Mouse (Mus musculus): Measurements from ENCODE around the gene Atp13a3. TPM values are rescaled to one million over a fixed set of nuclear protein-coding genes. Genes with fewer than 3 reads are reported as not detected.

Atp13a3 gene
- polyA plus RNA-seq, 1 experiment, result 33.0 TPM

DNA sequence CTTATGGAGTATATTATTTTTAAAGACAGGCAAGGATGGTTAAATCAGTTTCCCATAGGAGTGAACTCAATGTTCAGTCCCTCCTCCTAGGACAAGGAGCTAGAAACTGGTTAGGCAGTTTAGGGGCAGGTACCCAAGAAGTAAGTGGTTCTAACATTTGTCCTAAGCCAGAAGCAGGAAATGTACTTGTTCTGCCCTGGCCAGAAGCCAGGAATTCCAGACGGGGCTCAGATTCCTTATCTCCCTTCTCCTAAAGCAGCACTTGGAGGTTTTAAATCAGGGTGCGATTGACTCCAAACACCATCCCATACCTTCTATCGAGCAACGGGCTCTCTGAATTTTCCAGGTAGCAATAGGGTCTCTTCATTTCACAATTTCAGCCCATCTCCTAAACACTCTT lies 29.6 kb upstream of the Atp13a3 start:
- no peak for DNase-seq (ENCODE audit: low read depth)
- TF ChIP-seq POLR2A (IDR thresholded peaks at IDR 0.05; ENCODE audit: borderline replicate concordance, extremely low read depth, insufficient read depth, insufficient read length, poor library complexity, severe bottlenecking) (no peak), CTCF (IDR thresholded peaks at IDR 0.05; ENCODE audit: borderline replicate concordance, extremely low read depth, insufficient read depth, insufficient read length) (no peak)

DNA sequence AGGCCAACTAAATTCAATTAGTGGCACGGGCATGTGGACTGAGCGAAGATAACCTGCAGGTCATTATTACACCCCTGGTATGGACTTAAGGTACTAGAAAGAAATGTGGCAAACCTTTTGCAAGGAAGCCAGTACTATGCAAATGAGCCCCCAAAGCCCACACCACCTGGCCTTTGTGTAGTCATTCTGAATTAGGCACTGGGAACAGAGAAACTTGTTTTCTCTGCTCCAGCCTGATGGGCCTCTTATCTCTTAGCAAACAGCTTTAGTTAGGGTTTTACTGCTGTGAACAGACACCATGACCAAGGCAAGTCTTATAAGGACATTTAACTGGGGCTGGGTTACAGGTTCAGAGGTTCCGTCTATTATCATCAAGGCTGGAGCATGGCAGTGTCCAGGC lies 27.4 kb upstream of the Atp13a3 start:
- TF ChIP-seq CTCF (IDR thresholded peaks at IDR 0.05; ENCODE audit: borderline replicate concordance, extremely low read depth, insufficient read depth, insufficient read length) (no peak), POLR2A (IDR thresholded peaks at IDR 0.05; ENCODE audit: borderline replicate concordance, extremely low read depth, insufficient read depth, insufficient read length, poor library complexity, severe bottlenecking) (no peak)

GRCm38 (mm10) chr16:30432111-30432510 lies 26.3 kb upstream of the Atp13a3 start:
- DNase-seq (ENCODE audit: low read depth), result no peak

More for the DNA sequence above, 27.4 kb upstream of the Atp13a3 start:
- no peak for DNase-seq (ENCODE audit: low read depth)

DNA sequence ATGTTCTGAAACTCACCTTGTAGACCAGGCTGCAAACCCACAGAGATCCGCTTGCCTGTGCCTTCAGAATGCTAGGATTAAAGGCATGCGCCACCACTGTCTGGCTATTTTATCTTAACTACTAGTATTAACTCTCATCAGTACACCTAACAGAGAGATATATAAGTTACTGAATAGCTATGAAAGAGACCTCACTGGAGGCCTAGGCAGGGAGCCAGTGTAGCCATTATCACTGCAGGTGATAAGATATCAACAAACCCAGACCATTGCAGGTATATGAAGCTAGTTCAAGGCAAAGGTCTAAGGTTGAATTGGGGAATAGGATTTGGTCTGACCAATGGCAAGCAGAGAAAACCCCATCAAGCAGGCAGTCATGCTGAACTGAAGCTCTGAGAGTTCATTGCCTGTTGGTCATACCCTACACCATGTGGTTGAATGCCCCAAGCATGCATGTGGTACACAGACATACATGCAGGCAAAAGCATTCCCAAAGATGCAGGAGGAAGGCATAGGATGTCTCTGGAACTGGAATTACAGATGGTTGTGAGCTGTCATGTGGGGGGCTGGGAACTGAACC lies 24.8 kb upstream of the Atp13a3 start:
- DNase-seq (ENCODE audit: low read depth), result no peak
- TF ChIP-seq POLR2A (IDR thresholded peaks at IDR 0.05; ENCODE audit: borderline replicate concordance, extremely low read depth, insufficient read depth, insufficient read length, poor library complexity, severe bottlenecking) (no peak), CTCF (IDR thresholded peaks at IDR 0.05; ENCODE audit: borderline replicate concordance, extremely low read depth, insufficient read depth, insufficient read length) (no peak)

More at GRCm38 (mm10) chr16:30432111-30432510, 26.3 kb upstream of the Atp13a3 start:
- TF ChIP-seq POLR2A (IDR thresholded peaks at IDR 0.05; ENCODE audit: borderline replicate concordance, extremely low read depth, insufficient read depth, insufficient read length, poor library complexity, severe bottlenecking) (no peak), CTCF (IDR thresholded peaks at IDR 0.05; ENCODE audit: borderline replicate concordance, extremely low read depth, insufficient read depth, insufficient read length) (no peak)

- TF ChIP-seq CTCF (IDR thresholded peaks at IDR 0.05; ENCODE audit: borderline replicate concordance, extremely low read depth, insufficient read depth, insufficient read length) (no peak), POLR2A (IDR thresholded peaks at IDR 0.05; ENCODE audit: borderline replicate concordance, extremely low read depth, insufficient read depth, insufficient read length, poor library complexity, severe bottlenecking) (no peak)
- DNase-seq (ENCODE audit: low read depth), result no peak
These were observed 23.0 kb upstream of the Atp13a3 start for GRCm38 (mm10) chr16:30428753-30429260.

GRCm38 (mm10) chr16:30427466-30427865 lies 21.7 kb upstream of the Atp13a3 start:
- TF ChIP-seq CTCF (IDR thresholded peaks at IDR 0.05; ENCODE audit: borderline replicate concordance, extremely low read depth, insufficient read depth, insufficient read length), result no peak
- no peak for TF ChIP-seq POLR2A (IDR thresholded peaks at IDR 0.05; ENCODE audit: borderline replicate concordance, extremely low read depth, insufficient read depth, insufficient read length, poor library complexity, severe bottlenecking)
- no peak for DNase-seq (ENCODE audit: low read depth)

DNA sequence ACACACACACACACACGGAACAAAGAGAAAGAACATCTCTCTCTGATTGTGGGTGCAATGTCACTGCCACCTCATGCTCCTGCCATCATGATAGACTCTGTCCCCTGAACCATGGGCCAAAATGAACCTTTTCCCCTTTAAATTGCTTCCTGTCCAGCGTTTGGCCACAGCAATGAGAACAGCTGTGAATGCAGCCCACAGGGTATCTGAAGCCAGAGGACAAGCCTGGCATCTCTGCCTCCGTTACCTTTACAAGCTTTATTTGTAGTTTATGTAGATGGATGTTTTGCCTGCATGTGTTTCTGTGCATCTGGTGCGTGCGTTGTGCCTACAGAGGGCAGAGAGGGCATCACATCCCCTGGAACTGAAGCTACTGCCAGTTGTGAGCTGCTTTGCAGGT lies 21.2 kb upstream of the Atp13a3 start:
- TF ChIP-seq CTCF (IDR thresholded peaks at IDR 0.05; ENCODE audit: borderline replicate concordance, extremely low read depth, insufficient read depth, insufficient read length) (no peak), POLR2A (IDR thresholded peaks at IDR 0.05; ENCODE audit: borderline replicate concordance, extremely low read depth, insufficient read depth, insufficient read length, poor library complexity, severe bottlenecking) (no peak)

DNA sequence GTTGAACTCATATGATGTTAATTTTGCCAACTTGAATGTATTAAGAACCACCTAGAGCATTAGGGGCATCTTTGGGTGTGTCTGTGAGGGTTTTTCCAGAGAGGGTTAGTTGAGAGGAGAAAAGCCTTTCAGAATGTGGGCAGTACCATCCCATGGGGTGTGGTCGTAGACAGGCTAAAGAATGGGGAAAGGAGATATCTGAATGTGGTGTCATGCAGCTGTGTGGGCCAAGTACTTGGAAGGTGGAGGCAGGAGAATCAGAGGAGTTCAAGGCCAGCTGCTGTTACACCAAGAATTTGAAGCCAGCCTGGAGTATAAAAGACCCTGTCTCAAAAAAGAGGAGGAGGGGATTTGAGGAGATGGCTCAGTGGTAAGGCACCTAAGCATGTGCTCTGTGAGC lies 20.2 kb upstream of the Atp13a3 start:
- TF ChIP-seq CTCF (IDR thresholded peaks at IDR 0.05; ENCODE audit: borderline replicate concordance, extremely low read depth, insufficient read depth, insufficient read length), result no peak
- no peak for TF ChIP-seq POLR2A (IDR thresholded peaks at IDR 0.05; ENCODE audit: borderline replicate concordance, extremely low read depth, insufficient read depth, insufficient read length, poor library complexity, severe bottlenecking)
- no peak for DNase-seq (ENCODE audit: low read depth)

More for the DNA sequence above, 21.2 kb upstream of the Atp13a3 start:
- no peak for DNase-seq (ENCODE audit: low read depth)

DNA sequence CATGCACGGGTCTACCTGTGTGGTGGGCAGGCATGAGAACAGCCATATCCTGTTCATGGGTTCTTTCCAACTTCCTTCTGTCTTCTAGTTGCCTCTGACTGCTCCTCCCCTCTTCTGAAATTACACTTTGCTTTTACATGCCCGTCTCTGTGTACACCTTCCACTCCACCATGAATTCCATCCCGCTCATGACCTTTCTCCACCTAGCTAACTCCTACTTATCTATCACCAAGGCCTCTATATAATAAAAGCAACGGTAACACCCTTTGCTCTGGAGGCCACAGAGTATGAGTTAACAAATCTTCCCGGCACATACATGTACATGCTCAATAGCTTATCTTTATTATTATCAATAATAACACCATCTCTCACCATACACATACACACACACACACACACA lies 18.3 kb upstream of the Atp13a3 start:
- no peak for TF ChIP-seq CTCF (IDR thresholded peaks at IDR 0.05; ENCODE audit: borderline replicate concordance, extremely low read depth, insufficient read depth, insufficient read length)
- no peak for TF ChIP-seq POLR2A (IDR thresholded peaks at IDR 0.05; ENCODE audit: borderline replicate concordance, extremely low read depth, insufficient read depth, insufficient read length, poor library complexity, severe bottlenecking)
- no peak for DNase-seq (ENCODE audit: low read depth)

DNA sequence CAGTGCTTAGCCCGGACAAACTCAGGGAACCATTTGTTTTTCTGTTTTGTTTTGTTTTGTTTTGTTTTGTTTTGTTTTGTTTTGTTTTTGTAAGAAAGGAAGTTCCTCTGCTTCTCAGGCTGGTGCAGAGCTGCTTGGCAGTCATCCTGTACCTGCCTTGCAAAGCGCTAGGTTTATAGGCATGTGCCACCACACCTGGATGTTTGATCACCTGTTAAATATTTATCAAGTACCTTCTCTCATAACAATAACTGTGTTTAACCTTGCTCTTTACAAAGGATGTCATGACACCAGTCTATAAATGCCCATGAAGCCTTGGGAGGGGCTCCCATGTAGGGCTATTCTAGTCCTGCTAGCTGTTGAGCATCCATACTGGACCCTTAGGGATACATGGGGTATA lies 10.9 kb upstream of the Atp13a3 start:
- no peak for DNase-seq (ENCODE audit: low read depth)
- no peak for TF ChIP-seq POLR2A (IDR thresholded peaks at IDR 0.05; ENCODE audit: borderline replicate concordance, extremely low read depth, insufficient read depth, insufficient read length, poor library complexity, severe bottlenecking)
- no peak for TF ChIP-seq CTCF (IDR thresholded peaks at IDR 0.05; ENCODE audit: borderline replicate concordance, extremely low read depth, insufficient read depth, insufficient read length)

GRCm38 (mm10) chr16:30416284-30416683 lies 10.5 kb upstream of the Atp13a3 start:
- no peak for TF ChIP-seq CTCF (IDR thresholded peaks at IDR 0.05; ENCODE audit: borderline replicate concordance, extremely low read depth, insufficient read depth, insufficient read length)
- TF ChIP-seq POLR2A (IDR thresholded peaks at IDR 0.05; ENCODE audit: borderline replicate concordance, extremely low read depth, insufficient read depth, insufficient read length, poor library complexity, severe bottlenecking), result no peak
- no peak for DNase-seq (ENCODE audit: low read depth)

DNA sequence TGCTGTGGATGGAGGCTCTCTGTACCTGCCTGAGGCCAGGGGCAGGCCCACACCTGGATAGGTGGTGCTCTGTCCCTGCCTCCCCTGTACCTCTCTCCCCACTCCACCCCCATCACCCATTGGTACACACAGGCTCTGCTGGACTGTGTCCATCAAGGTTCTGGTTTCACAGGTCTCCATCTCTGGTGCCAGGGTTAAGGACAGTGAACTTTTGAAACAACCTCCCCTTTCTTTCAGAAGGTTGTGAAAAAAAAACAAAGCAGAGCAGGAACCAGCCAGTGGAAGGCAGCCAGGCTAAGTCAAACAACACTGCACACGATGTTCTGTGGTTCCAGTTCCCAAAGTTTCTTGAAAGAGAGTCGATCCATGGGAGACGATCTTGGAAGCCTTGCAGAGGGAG lies 6.9 kb upstream of the Atp13a3 start:
- no peak for DNase-seq (ENCODE audit: low read depth)
- no peak for TF ChIP-seq POLR2A (IDR thresholded peaks at IDR 0.05; ENCODE audit: borderline replicate concordance, extremely low read depth, insufficient read depth, insufficient read length, poor library complexity, severe bottlenecking)
- no peak for TF ChIP-seq CTCF (IDR thresholded peaks at IDR 0.05; ENCODE audit: borderline replicate concordance, extremely low read depth, insufficient read depth, insufficient read length)

All from brain, embryonic 14.5 days (tissue).